Mouse (Mus musculus): ENCODE results near the gene Cacna1g.
"Not testable (repeated sequence)": the region's sequence is repeated elsewhere in the genome, so short reads cannot be mapped to it uniquely, and the experiment has no call there.

GRCm38 (mm10) chr11:94393490-94393889 lies 80.5 kb downstream of the Cacna1g start:
- TF ChIP-seq CTCF (conservative IDR thresholded peaks at IDR 0.05 in 1 of 2, IDR thresholded peaks at IDR 0.05 in 1 of 2; ENCODE audit: low read depth in 2 of 2, low read length in 2 of 2); SIN3A (IDR thresholded peaks at IDR 0.05; ENCODE audit: low read length); EP300 (IDR thresholded peaks at IDR 0.05; ENCODE audit: low read length); POLR2AphosphoS2 (IDR thresholded peaks at IDR 0.05; ENCODE audit: low read depth, low read length); NRF1 (IDR thresholded peaks at IDR 0.05; ENCODE audit: low read depth, low read length); ZKSCAN1 (IDR thresholded peaks at IDR 0.05; ENCODE audit: borderline replicate concordance, low read depth, low read length); POLR2A (IDR thresholded peaks at IDR 0.05; ENCODE audit: low read depth, low read length); HCFC1 (IDR thresholded peaks at IDR 0.05; ENCODE audit: low read depth, low read length): not testable (repeated sequence)
